Mouse (Mus musculus): ENCODE results near the gene Zfp12.
"Not testable (repeated sequence)": the region's sequence is repeated elsewhere in the genome, so short reads cannot be mapped to it uniquely, and the experiment has no call there.

Gene Zfp12

GRCm38 (mm10) chr5:143235028-143235693, at the start of gene Zfp12:
Gene Zfp12, plus strand, starts transcription at chr5:143235163.
- peak; percentile 78 to 80 for DNase-seq

- DNase-seq, result not testable (repeated sequence)
These were observed 46.9 kb upstream of the Zfp12 start for GRCm38 (mm10) chr5:143188014-143188413.

- no peak for DNase-seq
These were observed 42.2 kb upstream of the Zfp12 start for GRCm38 (mm10) chr5:143192806-143193205.

GRCm38 (mm10) chr5:143194747-143195146, 40.2 kb upstream of the Zfp12 start:
- not testable (repeated sequence) for DNase-seq

GRCm38 (mm10) chr5:143195166-143195565, 39.8 kb upstream of the Zfp12 start:
- no peak for DNase-seq

- no peak for DNase-seq
These were observed 38.5 kb upstream of the Zfp12 start for GRCm38 (mm10) chr5:143196506-143196905.

- peak; percentile 13 for DNase-seq
These were observed 29.9 kb upstream of the Zfp12 start for GRCm38 (mm10) chr5:143205015-143205414.

GRCm38 (mm10) chr5:143213832-143214231, 21.1 kb upstream of the Zfp12 start:
- no peak for DNase-seq

- no peak for DNase-seq
These were observed 14.0 kb upstream of the Zfp12 start for GRCm38 (mm10) chr5:143220996-143221395.

- DNase-seq, result no peak
These were observed 12.7 kb upstream of the Zfp12 start for GRCm38 (mm10) chr5:143222287-143222686.

- DNase-seq, result no peak
These were observed 8.2 kb upstream of the Zfp12 start, which contains the start of gene Spdye4a for GRCm38 (mm10) chr5:143226790-143227189. Gene Spdye4a, minus strand, starts transcription at chr5:143226890.

- DNase-seq, result no peak
These were observed 1.1 kb downstream of the Zfp12 start for GRCm38 (mm10) chr5:143236036-143236435.

GRCm38 (mm10) chr5:143244926-143245325, 10.0 kb downstream of the Zfp12 start:
- no peak for DNase-seq

GRCm38 (mm10) chr5:143252039-143252438, 17.1 kb downstream of the Zfp12 start:
- no peak for DNase-seq

- no peak for DNase-seq
These were observed 17.8 kb downstream of the Zfp12 start for GRCm38 (mm10) chr5:143252791-143253185.

GRCm38 (mm10) chr5:143253186-143253880, 18.4 kb downstream of the Zfp12 start:
- DNase-seq, result peak in 1 of 2 experiments; percentile 6

- DNase-seq, result peak in 1 of 2 experiments; percentile 7
These were observed 19.0 kb downstream of the Zfp12 start for GRCm38 (mm10) chr5:143253881-143254486.

- peak in 1 of 2 experiments; percentile 7 for DNase-seq
These were observed 19.6 kb downstream of the Zfp12 start for GRCm38 (mm10) chr5:143254487-143255130.

- no peak for DNase-seq
These were observed 20.2 kb downstream of the Zfp12 start for GRCm38 (mm10) chr5:143255131-143255519.

- no peak for DNase-seq
These were observed 20.8 kb downstream of the Zfp12 start for GRCm38 (mm10) chr5:143255802-143256201.

GRCm38 (mm10) chr5:143261636-143262035, 26.7 kb downstream of the Zfp12 start:
- DNase-seq, result no peak

- no peak for DNase-seq
These were observed 29.7 kb downstream of the Zfp12 start for GRCm38 (mm10) chr5:143264689-143265088.

GRCm38 (mm10) chr5:143265409-143265808, 30.4 kb downstream of the Zfp12 start:
- no peak for DNase-seq

All from B cell, adult 2 months (primary cell).